Mouse (Mus musculus) liver, postnatal 0 days (tissue): Measurements from ENCODE around the gene Thap12.

Experiments
- CTCF ChIP-seq: sonication (generic); IDR thresholded peaks from 2 replicates; pipeline ENCODE4 v1.5.1; 2016; ENCODE audit warnings: antibody characterized with exemption, low read depth
- EP300 ChIP-seq: IDR thresholded peaks from 2 replicates; pipeline ENCODE4 v1.6.1; 2016; ENCODE audit warnings: antibody characterized with exemption, low read depth, mild to moderate bottlenecking

- TF ChIP-seq EP300 = no peak
- TF ChIP-seq CTCF = no peak
Measured at GRCm38 (mm10) chr7:98674344-98674743, 28.6 kb upstream of the Thap12 start.
